Mouse (Mus musculus): ENCODE data around the gene Unc50.

The Unc50 gene

DNA sequence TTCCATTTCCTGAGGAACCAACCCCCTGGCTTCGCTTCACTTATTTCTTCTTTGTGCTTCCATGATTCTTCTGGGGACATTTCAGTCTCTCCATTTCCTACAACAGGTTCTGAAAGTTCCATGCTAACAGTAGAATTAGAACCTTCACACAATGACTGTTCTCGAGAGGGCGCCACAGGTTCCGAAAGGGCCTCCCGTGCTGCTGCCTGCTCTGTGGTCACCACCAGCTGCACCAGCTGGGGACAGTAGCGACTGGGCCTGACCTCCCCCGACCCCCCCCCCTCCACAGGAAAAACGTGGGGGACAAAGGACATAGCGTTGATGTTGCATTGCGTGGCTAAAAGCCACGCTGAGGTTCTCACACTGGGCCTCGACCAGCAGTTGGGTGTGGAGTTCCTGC, 58.6 kb downstream of the Unc50 start:
- no peak for DNase-seq (ENCODE audit: low spot score)
